Mouse (Mus musculus) CD4-positive helper T cell, adult 2 months (primary cell): ENCODE measurements around the gene Zfy2.

Experiments used
- DNase-seq: peaks from one replicate; pipeline ENCODE4 v3.0.0-alpha.2; 2012; ENCODE audit warnings: low read depth, missing footprints, low spot score

Zfy2 gene

GRCm38 (mm10) chrY:2170309-2170708, at the start of gene Zfy2:
Gene Zfy2 (minus strand): TSS chrY:2170409.
- DNase-seq = no peak
